Mouse (Mus musculus) left cerebral cortex, postnatal 25 days (tissue): ENCODE results near the gene Epb41l2. TPM values are rescaled to one million over a fixed set of nuclear protein-coding genes. Genes with fewer than 3 reads are reported as not detected.

Experiments used
- DNase-seq, 2 experiments: peaks; one replicate each; pipeline ENCODE4 v3.0.0; 2022; ENCODE audit warnings: low spot score in 2 of 2, mixed read lengths in 1 of 2
- intact Hi-C: fragments of 180-260 bp; cut with DNase I; formaldehyde crosslinking; loops from one replicate; pipeline ENCODE4 v1.15.1; 2025
- total RNA-seq, 2 experiments: library from RNA; stranded (reverse); gene quantifications; 2 replicates each; pipeline ENCODE4 v1.2.3; 2021

Epb41l2 gene
- total RNA-seq, result 100 to 1,000 TPM; 132 to 159 TPM

DNA sequence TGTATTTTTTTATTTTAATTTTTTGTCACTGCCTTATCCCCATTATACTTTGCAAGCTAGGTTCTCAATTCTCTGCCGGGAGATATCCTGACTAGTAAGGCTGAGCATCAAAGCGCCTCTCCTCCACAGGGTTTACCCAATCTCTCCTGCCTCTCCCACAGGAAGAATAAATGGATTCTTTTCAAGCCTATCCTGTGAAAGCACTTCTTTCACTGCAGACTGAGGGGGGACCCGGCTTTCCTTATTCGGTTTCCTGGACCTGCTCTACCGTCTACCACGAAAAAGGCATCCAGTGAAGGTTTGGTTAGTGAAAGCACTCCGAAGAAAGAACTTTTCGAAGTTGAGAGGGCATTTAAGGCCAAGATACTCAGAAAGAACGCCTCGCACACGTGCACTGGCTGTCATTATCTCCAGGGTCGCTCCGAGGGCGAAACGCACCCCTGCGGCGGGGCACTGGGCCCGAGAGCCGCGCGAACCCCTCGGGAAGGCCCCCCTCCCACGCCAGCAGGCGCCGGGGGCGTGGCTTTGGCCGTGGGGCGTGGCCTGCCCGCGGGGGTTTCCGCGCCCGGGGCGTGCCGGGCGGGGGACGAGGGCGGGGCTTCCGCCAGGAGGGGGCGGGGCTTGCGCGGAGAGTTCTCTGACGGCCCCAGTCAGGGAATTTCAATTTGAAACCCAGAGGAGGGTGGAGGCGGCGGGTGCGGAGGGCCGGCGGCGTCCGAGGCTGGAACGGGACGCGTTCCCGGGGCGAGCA lies at the start of gene Epb41l2:
Gene Epb41l2 (plus strand): TSS at position 591 of the 751 bp plus-strand sequence.
- intact Hi-C loops, result loop anchor here (1.0 kb wide), 1 partner anchor 62 kb away; no protein-coding TSS in a partner anchor
- DNase-seq, result peak; percentile 86 to 89

DNA sequence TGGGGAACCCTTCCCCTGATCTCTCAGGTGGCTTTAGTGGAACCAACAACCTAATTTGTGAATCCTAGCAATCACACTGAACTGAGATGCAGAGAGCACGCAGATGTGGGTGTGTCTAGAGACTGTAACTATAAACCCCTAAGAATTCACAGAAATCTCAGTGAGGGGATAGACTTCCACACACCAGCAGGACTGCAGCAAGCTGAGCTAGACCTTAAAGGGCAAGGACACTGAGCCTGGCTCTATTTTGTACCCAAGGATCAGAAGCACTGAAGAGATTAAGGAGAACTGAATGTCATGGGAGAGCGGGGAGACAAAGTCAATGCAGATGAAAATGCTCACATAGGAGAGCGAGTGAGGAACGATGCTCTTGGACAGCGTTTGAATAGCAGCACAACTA lies 49.6 kb upstream of the Epb41l2 start:
- intact Hi-C loops, result no loop called here
- DNase-seq, result no peak

DNA sequence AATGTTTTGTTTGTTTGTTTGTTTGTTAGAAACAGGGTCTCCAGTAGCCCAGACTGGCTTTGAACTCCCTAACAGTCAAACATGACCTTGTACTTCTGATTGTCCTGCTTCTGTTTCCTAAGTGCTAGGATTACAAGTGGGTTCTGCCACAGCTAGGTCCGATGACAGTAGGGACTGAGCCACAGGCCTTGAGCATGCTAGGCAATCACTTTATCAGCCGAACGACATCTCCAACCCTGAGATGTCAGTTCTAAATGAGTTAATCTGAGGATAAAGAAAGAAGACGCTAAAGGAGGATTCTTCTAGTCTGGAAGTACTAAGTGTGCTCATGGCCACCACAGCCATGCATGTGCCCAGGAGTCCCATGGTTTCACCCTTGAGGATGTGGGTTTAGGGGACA lies 48.9 kb upstream of the Epb41l2 start:
- intact Hi-C loops, result no loop called here

DNA sequence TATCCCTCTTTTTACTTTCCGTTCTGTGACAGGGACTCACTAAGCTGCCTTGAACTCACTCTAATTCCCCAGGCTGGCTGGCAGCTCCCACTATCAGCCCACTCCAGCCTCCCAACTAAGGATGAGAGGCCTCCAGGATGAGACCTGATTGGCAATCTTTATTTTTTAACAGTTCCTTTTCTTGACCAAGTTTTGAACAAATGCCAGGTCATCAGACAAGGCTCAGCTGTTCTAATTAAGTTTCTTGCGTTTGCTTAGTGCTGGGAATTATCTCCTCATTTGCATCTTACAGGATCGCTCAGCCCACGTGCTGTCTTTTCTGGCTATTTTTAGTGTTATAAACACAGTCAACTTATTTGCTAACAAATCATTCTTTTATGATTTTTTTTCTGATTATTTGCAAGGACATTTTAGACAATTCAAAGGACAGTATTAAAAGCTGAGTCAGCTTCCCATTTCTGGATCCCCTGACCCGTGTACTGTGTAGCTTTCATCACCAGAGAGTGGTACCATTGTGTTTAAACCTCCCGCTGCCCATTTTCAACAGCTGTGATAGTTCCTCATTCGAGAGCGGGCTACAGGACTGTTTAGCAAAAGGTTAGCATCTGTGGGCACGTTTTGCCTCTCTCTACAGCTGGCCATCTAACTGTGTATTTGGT lies 47.9 kb upstream of the Epb41l2 start:
- DNase-seq, result peak in 1 of 2 experiments; percentile 25
- intact Hi-C loops, result no loop called here

More for the DNA sequence above, 48.9 kb upstream of the Epb41l2 start:
- no peak for DNase-seq

DNA sequence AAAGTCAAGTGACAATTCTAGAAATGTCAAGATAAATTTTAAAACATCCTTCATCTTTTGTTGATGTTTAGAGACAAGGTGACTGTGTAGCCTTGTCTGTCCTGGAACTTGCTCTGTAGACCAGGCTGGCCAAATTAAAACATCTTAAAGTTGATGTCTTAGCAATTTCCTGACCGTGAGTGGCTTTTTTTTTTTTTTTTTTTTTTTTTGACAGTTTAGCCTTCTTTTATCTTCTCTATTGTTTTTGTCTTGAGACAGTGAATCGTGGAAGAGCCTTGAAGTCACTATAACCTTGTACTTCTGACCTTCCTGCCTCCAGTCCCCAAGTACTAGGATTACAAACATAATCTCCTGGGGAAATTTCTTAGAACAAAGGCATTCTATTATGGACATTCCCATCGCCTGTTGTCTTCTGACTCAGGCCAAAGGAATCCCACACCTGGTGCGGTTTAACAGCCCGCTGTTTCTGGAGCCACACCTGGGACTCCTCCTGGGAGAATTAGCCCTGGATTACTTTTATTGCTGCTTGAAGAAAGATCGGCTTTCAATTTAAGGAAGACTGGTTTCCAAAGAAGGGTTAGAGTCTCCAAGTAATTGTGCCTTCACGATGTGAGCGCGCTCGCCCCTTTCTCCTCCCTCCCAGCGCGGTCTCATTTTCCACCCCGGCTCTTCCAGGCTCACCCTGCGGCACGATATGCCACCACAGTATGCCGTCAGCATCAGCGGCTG lies 45.6 kb upstream of the Epb41l2 start:
- intact Hi-C loops, result no loop called here
- DNase-seq, result no peak

DNA sequence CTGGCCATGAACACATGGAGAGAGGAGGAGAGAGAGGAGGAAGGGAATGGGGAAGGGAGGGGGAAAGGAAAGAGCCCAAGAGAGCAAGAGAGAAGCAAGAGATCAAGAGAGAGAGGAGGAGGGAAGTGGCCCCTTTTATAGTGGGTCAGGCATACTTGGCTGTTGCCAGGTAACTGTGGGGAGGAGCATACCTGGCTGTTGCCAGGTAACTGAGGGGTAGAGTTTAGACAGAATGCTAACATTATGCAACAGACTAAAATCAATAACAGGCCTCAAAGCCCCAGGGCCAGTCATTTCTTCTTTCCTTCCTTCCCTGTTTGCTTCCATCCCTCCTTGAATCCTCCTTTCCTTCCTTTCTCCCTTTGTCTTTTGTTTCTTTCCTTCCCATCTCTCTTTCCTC lies 41.9 kb upstream of the Epb41l2 start:
- intact Hi-C loops, result no loop called here
- DNase-seq, result no peak

DNA sequence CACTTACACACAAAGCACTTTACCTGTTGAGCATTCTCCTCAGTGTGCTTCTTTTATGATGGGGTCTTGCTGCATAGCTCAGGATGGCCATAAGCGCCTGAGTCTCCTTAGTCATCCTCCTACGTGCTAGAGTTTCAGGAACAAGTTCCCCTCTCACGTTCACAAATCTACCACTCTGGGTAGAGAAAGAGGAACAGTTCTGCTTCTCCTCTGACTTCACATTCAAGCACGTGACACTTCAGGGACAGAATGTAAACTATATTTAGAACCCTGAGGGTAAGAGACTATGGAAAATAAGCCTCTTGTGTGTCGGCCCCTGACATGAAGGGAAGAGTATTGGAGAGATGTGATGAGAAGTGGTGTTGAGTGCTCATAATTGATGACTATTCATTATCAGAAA lies 41.2 kb upstream of the Epb41l2 start:
- intact Hi-C loops, result no loop called here
- DNase-seq, result peak in 1 of 2 experiments; percentile 16

DNA sequence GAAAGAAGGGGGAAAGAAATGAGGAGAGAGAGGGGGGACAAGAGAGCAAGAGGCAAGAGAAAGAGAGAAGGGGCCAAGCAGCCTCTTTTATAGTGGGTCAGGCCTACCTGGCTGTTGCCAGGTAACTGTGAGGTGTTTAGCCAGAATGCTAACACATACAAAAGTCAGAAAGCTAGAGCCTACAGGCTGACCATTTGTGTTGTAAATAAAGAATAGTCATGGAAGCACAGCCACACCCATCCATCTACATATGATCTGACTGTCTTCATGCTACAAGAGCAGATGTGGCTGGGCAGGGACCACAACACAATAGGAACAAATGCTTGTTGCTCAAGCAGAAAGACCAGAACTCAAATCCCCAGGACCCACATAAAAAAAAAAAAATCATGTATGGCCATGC lies 40.1 kb upstream of the Epb41l2 start:
- intact Hi-C loops, result no loop called here
- no peak for DNase-seq

DNA sequence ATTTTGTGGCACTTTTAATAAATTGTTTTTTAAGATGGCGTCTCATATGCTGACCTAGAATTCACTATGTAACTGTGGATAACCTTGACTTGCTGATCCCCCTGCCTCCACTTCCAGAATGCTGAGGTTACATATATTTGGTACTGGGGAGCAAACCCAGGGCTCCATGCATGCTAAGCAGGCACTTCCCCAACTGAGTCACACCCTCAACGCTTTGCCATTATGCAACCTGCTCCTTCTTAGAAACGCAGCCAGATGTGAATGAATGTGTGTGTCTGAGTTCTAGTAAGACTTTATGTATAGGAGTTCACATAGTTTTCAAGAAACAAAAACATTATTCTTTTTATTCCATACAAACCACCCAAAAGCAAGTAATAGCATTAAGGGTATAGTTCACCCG lies 38.4 kb upstream of the Epb41l2 start:
- intact Hi-C loops, result no loop called here

DNA sequence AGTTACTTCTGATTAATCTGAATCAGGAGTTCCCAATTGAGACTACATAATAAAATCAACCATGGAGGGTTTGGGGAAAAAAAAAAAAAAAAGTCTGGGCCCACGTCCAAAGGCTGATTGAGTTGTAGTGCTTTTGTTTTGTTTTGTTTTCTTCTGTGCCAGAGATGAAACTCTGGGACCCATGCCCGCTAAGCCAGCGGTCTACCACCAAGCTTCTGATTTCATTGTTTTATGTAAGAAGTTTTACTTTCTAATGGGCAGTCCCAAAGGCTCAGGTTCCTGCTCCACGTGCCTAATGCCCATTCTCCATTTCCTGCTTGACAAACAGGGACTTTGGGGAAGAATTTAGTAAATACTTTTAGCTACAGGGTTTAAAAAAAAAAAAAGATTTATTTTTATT lies 33.9 kb upstream of the Epb41l2 start:
- intact Hi-C loops, result no loop called here
- DNase-seq, result no peak

More for the DNA sequence above, 38.4 kb upstream of the Epb41l2 start:
- DNase-seq, result no peak

DNA sequence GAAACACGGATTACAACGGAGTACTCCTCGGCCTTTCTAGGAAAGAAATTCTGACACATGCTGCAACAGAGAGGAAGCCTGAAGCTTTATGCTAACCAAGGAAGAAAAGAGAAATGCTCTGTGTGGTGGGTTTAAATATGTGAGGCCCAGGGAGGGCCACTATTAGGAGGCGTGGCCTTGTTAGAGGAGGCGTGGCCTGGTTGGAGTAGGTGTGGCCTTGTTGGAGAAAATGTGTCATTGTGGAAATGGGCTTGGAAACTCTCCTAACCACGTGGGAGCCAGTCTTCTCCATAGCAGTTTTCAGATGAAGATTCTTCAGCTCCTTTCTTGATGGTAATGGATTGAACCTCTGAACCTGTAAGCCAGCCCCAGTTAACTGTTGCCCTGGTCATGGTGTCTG lies 32.1 kb upstream of the Epb41l2 start:
- DNase-seq, result no peak
- intact Hi-C loops, result no loop called here

DNA sequence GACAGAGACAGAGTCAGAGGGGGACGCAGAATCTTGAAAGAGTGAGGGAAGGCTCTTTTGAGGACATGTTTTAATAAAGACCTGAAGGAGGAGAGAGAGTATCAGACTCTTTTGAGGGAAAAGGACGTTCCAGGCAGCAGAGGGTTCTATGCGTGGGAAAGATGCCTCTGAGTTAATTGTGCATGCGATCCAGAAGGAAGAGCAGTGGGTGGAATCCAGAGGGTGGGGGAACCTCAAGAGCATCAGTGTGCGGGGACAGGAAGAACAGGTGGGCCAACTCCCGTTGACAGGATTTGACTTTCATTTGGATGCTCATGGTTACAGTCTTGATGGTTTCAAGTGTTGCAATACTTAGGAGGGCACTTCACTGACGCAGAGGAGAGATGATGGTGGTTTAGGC lies 29.5 kb upstream of the Epb41l2 start:
- DNase-seq, result peak; percentile 2 to 33
- intact Hi-C loops, result no loop called here

DNA sequence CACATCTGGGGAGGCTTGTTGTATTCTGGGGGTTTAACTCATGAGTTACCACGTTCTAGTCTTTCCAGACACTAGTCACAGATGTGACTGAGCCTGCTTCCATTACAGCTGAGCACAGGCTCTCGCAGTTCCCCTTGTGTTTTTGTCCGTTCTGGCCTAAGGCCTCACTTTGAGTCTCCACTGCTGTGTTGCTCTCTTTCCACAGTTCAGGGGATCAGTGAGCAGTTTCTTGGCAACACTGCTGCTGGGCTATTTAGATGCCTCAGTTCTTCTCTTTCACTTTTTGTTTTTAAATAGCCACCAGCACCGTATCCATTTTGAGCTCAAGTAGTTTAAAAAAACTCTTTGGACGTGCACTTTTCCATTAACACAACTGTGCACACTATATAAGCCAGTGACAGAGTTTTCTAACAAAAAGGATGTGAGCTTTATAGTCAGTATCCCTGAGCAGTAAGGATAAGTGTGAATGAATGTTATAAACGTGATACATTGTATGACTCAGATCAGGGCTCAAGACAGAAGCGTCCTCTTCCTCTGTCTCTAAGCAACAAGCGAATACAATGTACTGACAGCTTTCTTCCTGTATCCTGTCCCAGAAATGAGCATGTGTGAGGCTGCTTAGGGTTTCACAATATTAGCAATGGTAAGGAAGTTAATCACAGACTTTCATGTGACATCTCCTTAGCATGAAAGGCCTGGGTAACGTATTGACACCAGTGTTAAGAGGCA lies 28.1 kb upstream of the Epb41l2 start:
- peak; percentile 12 to 54 for DNase-seq
- intact Hi-C loops, result no loop called here

DNA sequence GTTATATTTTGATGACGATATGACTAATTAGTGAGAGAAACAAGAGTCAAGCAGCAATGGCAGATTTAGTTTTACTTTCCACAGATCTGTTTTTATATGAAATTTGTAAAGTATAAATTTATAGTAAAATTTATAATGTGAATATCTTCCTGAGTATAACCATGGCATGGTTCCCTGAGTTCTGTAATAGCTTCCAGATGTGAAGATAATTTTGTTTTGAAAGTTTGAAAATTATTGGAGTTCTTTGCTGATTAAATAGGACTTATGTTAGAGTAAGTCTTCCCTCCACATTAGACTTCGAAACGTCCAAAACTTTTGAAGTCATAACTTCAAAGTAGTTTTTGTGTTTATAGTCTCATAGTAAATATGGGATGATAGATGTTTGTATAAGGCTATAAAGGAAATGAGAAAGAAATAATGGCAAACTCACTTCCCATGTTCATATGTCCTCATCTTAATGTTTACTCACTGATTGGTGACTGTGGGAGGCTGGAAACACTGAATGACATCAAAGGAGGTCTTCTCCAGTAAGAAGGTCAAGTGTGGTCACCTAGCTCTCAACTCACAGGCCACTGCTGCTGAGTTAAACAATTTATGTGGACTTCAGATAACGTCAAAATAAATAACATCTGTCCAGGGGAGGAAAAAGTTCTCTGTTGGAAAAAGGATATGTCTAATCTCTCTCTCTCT lies 26.1 kb upstream of the Epb41l2 start:
- intact Hi-C loops, result no loop called here
- no peak for DNase-seq

DNA sequence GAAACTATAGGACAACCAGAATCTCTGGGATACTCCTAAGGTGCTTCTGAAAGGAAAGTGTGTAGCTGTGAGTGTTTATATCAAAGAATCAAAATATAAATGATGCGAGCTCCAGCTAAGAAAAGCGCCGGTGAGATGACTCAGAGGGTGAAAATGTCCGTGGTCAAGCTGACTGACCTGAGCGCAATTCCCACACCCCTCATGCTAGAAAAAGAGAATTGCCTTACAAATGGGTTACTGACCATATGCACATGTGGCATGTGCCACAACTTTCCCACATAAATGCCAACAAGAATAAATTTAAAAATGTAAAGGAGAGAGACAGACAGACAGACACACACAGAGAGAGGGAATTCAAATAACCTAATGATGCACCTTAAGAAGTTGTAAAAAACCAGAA lies 18.9 kb upstream of the Epb41l2 start:
- intact Hi-C loops, result no loop called here
- DNase-seq, result no peak

DNA sequence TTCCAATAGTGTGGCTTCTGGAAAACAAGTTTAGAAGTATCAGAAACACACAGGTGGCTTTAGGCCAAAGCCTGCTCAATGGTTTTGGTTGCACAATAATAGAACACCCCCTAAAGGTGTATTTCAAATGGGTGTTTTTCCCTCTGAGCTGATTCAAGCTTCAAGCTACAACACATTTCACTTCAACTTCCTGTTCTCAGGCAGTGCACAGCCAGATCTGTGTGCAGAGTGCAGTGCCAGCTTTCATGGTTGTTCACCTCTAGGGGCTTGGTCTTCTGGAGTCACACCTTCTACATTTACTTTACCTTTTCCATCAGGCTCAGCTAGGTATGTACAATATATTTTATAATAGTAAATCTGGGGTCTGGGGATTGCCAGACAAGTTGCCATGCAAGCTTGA lies 16.8 kb upstream of the Epb41l2 start:
- DNase-seq, result no peak
- intact Hi-C loops, result no loop called here

DNA sequence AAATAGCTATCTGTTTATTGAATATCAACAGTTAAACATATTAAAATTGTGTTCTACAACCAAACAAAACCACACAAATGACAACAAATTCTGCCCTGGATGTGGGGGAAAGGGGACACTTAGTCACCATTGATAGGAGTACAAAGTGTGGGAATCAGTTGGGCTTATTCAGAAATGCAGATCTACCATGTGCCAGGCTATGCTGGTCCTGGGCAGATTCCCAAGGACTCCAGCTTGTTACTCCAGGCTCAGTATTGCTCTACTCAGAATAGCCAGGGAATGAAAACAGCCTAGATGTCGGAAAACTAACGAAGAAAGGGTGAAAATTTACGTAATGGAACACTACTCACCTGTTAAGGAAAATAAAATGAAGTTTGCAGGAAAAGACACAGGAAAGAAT lies 5.7 kb upstream of the Epb41l2 start:
- no peak for DNase-seq

DNA sequence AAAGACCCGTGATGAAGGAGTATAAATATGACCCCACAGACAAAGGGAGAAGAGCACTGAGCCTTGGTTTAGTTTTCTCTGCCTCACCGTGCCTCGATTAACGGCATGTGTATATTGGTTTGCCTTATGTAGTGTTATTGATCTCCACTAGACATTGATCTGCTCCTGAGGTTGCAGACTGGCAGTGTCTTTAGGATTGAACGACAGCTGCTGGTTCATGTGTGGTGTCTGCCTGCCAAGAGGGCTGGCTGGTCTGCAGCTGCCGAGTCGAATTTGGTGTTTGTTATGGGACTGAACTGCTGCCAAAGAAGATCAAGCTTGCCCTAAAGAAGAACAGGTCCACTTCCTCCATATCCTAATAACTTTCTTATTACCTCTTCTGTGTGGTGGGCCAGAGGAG lies 5.2 kb upstream of the Epb41l2 start:
- intact Hi-C loops, result no loop called here
- no peak for DNase-seq

More for the DNA sequence above, 5.7 kb upstream of the Epb41l2 start:
- intact Hi-C loops, result no loop called here
